Comparison of ENCODE assay signal across 9 mouse cellular contexts in the genomic region with DNA sequence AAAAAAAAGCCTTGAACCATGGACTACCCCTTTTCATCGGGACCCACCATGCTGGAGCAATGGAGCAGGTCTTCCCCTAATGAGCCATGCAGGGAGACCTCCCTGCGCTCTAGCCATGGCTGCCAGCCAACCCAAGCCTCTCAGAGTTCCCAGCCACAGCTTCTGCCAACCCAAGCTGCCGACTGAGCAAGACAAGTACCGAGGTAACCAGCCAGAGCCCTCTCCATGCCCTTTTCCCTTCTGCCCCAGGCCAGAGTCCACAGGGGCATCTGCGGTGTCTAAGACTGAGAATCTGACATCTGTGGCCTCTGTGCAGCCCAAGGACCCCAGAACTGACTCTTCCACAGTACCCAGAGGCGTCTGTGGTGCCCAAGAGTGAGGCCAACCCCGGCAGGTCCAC. TPM values are rescaled to one million over a fixed set of nuclear protein-coding genes. Genes with fewer than 3 reads are reported as not detected.
DNase-seq lines count a peak whose midpoint lies in the region; ATAC-seq and TF ChIP-seq lines count a peak whose summit lies in the region.
"Had no signal": no experiment of that assay in that cellular context is flagged by ENCODE, and none has a peak within 500 bp of the region (broad histone marks: within the 10 kb centered on the region; RNA-seq: fewer than 3 reads in every experiment).

No protein-coding gene starts in this region.

- H3K4me1 ChIP-seq in forebrain, embryonic 14.5 days (ENCODE audit: control insufficient read depth, insufficient read depth, low read length): 0 out of 2 replicates have a peak, but pooled peaks cover 2% of the 10 kb centered on the region
- peaks cover 4% of the 10 kb centered on the region for H3K4me1 ChIP-seq in forebrain, embryonic 16.5 days (replicated peaks; ENCODE audit: control insufficient read depth, insufficient read depth, low read length)
- no peaks in the 10 kb centered on the region for H3K4me1 ChIP-seq in liver, adult 2 months (ENCODE audit: control insufficient read depth, insufficient read depth, low read length)
- peaks cover 8% of the 10 kb centered on the region for H3K4me1 ChIP-seq in liver, embryonic 12.5 days
- H3K4me1 ChIP-seq in brown adipose tissue, adult 24 weeks (ENCODE audit: control insufficient read depth, insufficient read depth, insufficient read length, low read length): peaks cover 4% of the 10 kb centered on the region

- no peak overlapping the region for H3K4me2 ChIP-seq in forebrain, embryonic 14.5 days (ENCODE audit: low read length)
- no peak overlapping the region for H3K4me2 ChIP-seq in forebrain, embryonic 16.5 days (ENCODE audit: low read length)
- H3K4me2 ChIP-seq in liver, embryonic 12.5 days: no peak overlapping the region

- no peak for ATAC-seq in forebrain, embryonic 14.5 days
- ATAC-seq in forebrain, embryonic 16.5 days: no peak
- ATAC-seq in liver, embryonic 12.5 days: no peak

- H3K27ac ChIP-seq in forebrain, embryonic 14.5 days (ENCODE audit: low read depth, low read length): no peak overlapping the region
- H3K27ac ChIP-seq in forebrain, embryonic 16.5 days (ENCODE audit: low read length): no peak overlapping the region
- H3K27ac ChIP-seq in liver, adult 2 months (replicated peaks; ENCODE audit: insufficient read depth, low read depth, low read length): no peak overlapping the region
- H3K27ac ChIP-seq in liver, embryonic 12.5 days: no peak overlapping the region
- peak overlapping the region; percentile 2; the same call in 1 of the 2 replicates for H3K27ac ChIP-seq in brown adipose tissue, adult 24 weeks (replicated peaks; ENCODE audit: low read depth, low read length)

- no peak for TF ChIP-seq POLR2A in liver, adult 2 months (IDR thresholded peaks at IDR 0.05; ENCODE audit: extremely low read depth, insufficient read depth, low read length)

- peak; percentile 61 for DNase-seq in forebrain, embryonic 14.5 days (ENCODE audit: low spot score)
- DNase-seq in liver, adult 2 months (ENCODE audit: extremely low read depth, low read depth, low spot score): peak; percentile 74
- DNase-seq in kidney, adult 8-10 months: peak; percentile 86 to 87
- no peak for DNase-seq in spleen, postnatal 36 days (ENCODE audit: low spot score in 2 of 2)
- no peak for DNase-seq in gastrocnemius, postnatal 25 days

- no peak overlapping the region for H3K9ac ChIP-seq in forebrain, embryonic 14.5 days (ENCODE audit: low read length)
- no peak overlapping the region for H3K9ac ChIP-seq in forebrain, embryonic 16.5 days (replicated peaks; ENCODE audit: low read depth, low read length)
- no peak overlapping the region for H3K9ac ChIP-seq in liver, adult 2 months (ENCODE audit: low read depth, low read length)
- no peak overlapping the region for H3K9ac ChIP-seq in liver, embryonic 12.5 days

- 57% methylated on average over 7 of the region's 7 CpGs for WGBS in forebrain, embryonic 14.5 days
- 52% methylated on average over 7 of the region's 7 CpGs for WGBS in forebrain, embryonic 16.5 days
- 45% methylated on average over 7 of the region's 7 CpGs for WGBS in liver, adult 2 months
- WGBS in liver, embryonic 12.5 days (ENCODE audit: insufficient replicate concordance): 76% methylated on average over 7 of the region's 7 CpGs

- H3K27me3 ChIP-seq in forebrain, embryonic 14.5 days (replicated peaks; ENCODE audit: control insufficient read depth, insufficient read depth, low read length): no peaks in the 10 kb centered on the region
- H3K27me3 ChIP-seq in forebrain, embryonic 16.5 days (replicated peaks; ENCODE audit: control insufficient read depth, insufficient read depth, low read length): no peaks in the 10 kb centered on the region
- no peaks in the 10 kb centered on the region for H3K27me3 ChIP-seq in liver, adult 2 months (ENCODE audit: control insufficient read depth, insufficient read depth, low read length)
- no peaks in the 10 kb centered on the region for H3K27me3 ChIP-seq in liver, embryonic 12.5 days (replicated peaks)

- no peaks in the 10 kb centered on the region for H3K79me2 ChIP-seq in liver, adult 2 months (ENCODE audit: control insufficient read depth, insufficient read depth, low read length)

- TF ChIP-seq CTCF in liver, adult 2 months (IDR thresholded peaks at IDR 0.05; ENCODE audit: low read depth, low read length): no peak

- H3K36me3 ChIP-seq in forebrain, embryonic 14.5 days (ENCODE audit: control insufficient read depth, insufficient read depth, low read length): peaks cover 11% of the 10 kb centered on the region; the same call in 1 of the 2 replicates
- H3K36me3 ChIP-seq in forebrain, embryonic 16.5 days (ENCODE audit: control insufficient read depth, insufficient read depth): no peaks in the 10 kb centered on the region
- H3K36me3 ChIP-seq in liver, adult 2 months (ENCODE audit: control insufficient read depth, insufficient read depth, low read length): peaks cover 4% of the 10 kb centered on the region
- H3K36me3 ChIP-seq in liver, embryonic 12.5 days: peaks cover 50% of the 10 kb centered on the region

- H3K4me3 ChIP-seq in forebrain, embryonic 14.5 days (ENCODE audit: low read depth, low read length): no peak overlapping the region
- H3K4me3 ChIP-seq in forebrain, embryonic 16.5 days (replicated peaks; ENCODE audit: low read length): no peak overlapping the region
- H3K4me3 ChIP-seq in liver, adult 2 months (ENCODE audit: insufficient read depth, low read depth, low read length): no peak overlapping the region
- H3K4me3 ChIP-seq in liver, embryonic 12.5 days: no peak overlapping the region
- H3K4me3 ChIP-seq in brown adipose tissue, adult 24 weeks (ENCODE audit: insufficient read depth, low read depth, low read length): no peak overlapping the region
- H3K4me3 ChIP-seq: erythroblast, embryonic 14.5 days had no signal

- H3K9me3 ChIP-seq in forebrain, embryonic 14.5 days (replicated peaks; ENCODE audit: control insufficient read depth, low read length): no peaks in the 10 kb centered on the region
- H3K9me3 ChIP-seq in forebrain, embryonic 16.5 days (ENCODE audit: control insufficient read depth, low read length): no peaks in the 10 kb centered on the region
- no peaks in the 10 kb centered on the region for H3K9me3 ChIP-seq in liver, embryonic 12.5 days (replicated peaks)

RNA-seq across cellular contexts. Expression of a gene that starts 45.9 kb away (rescaled TPM):
- 13.5 and 14.9 TPM in 2 replicates for polyA plus RNA-seq in forebrain, embryonic 14.5 days (2014; fragmentation: Nextera tagmentation; extraction: Ambion mirVana)
- polyA plus RNA-seq in forebrain, embryonic 16.5 days (2015; fragmentation: Nextera tagmentation; extraction: Ambion mirVana): 13.4 and 14.6 TPM in 2 replicates
- 14.2 and 15.6 TPM in 2 replicates for total RNA-seq in liver, adult 2 months (2014; rRNA removed)
- 7.6 and 8.6 TPM in 2 replicates for polyA plus RNA-seq in liver, adult 2 months (2012; rRNA removed)
- polyA plus RNA-seq in liver, embryonic 12.5 days (2016; fragmentation: Nextera tagmentation; extraction: Ambion mirVana): 11.1 and 12.2 TPM in 2 replicates
- 18.3 and 19.4 TPM in 2 replicates for polyA plus RNA-seq in brown adipose tissue, adult 24 weeks (2012; ENCODE audit: insufficient read depth, insufficient read length, missing spikeins)
- 10 to 100 TPM; 42.5 to 43.1 TPM for total RNA-seq in gastrocnemius, postnatal 25 days (2021)

Comparison
In these comparisons a context has a peak if more than half of its experiments do, and no peak if none do; other contexts are left out.
1. DNase-seq: peak in forebrain, embryonic 14.5 days (single experiment), liver, adult 2 months (single experiment) and kidney, adult 8-10 months (2 of 2); none in spleen, postnatal 36 days (0 of 2) and gastrocnemius, postnatal 25 days (single experiment).